Mouse (Mus musculus) lung, postnatal 0 days (tissue): Measurements from ENCODE around the gene Kcnh6.

Experiments used
- CTCF ChIP-seq: IDR thresholded peaks from 2 replicates; pipeline ENCODE4 v1.5.1; 2016; ENCODE audit warnings: antibody characterized with exemption, mild to moderate bottlenecking
- EP300 ChIP-seq: IDR thresholded peaks from 2 replicates; pipeline ENCODE4 v1.6.1; 2016; ENCODE audit warnings: antibody characterized with exemption, mild to moderate bottlenecking, control low read depth

DNA sequence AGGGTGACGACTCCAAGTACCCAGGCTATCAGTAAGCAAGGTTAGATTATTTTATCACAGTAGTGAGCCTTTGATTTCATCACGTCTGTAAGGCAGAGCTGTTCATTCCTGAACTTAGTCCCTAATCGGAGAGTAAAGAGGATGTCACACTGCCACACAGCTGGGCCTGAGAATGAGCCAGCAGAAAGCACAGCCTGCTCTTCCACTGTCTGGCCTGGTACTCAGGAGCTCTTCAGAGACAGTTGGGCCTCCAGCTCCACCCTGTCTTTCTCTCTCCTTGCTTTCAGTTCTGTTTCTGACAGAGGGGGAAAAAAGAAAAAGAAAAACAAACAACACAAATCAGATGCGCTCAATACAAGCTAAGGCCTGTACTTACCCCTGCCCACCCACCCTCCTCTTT, 41.6 kb upstream of the Kcnh6 start:
- no peak for TF ChIP-seq CTCF
- no peak for TF ChIP-seq EP300
